In the genomic region with DNA sequence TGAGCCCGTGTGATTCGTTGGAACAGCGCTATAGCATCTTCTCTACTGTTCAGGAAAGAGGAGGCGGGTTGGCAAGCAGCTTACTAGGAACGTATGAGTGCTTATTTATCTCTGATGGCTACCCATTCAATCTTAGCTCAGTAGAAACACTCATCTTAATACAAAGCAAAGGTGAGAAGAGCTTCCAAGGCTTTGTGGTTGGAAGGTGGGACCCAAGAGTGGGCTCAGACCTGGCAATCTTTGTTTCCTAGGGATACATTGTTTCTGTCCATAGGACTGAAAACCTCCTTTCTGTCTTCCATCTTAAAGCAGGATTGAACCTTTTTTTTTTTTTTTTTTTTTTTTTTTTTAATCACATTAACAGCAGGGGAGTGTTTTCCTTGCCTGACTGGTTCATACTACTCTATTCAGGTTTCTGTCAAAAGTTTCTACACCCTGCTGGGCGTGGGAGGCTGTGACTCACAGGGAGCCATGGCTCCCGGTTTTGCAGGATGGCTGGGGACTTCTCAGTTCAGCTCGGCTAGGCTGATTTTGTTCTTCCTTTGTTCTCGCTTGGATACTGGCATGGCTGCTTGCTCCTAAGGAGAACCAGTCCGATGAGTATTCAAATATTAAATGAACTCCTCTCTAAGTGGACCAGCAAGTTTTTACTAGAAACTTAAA, we compare ENCODE assay signal across 7 mouse cellular contexts.
A peak's percentile ranks its signal among the peaks of the same experiment; 100 is the strongest.
DNase-seq lines count a peak whose midpoint lies in the region; ATAC-seq and TF ChIP-seq lines count a peak whose summit lies in the region.

No protein-coding gene starts in this region.

- no peak overlapping the region for H3K4me3 ChIP-seq in midbrain, embryonic 11.5 days (ENCODE audit: low read depth, low read length)
- no peak overlapping the region for H3K4me3 ChIP-seq in midbrain, embryonic 16.5 days (ENCODE audit: low read depth, low read length)
- no peak overlapping the region for H3K4me3 ChIP-seq in neural tube, embryonic 15.5 days (replicated peaks)

- H3K9ac ChIP-seq in midbrain, embryonic 11.5 days (ENCODE audit: low read length) = no peak overlapping the region
- H3K9ac ChIP-seq in midbrain, embryonic 16.5 days (ENCODE audit: low read depth, low read length) = no peak overlapping the region
- no peak overlapping the region for H3K9ac ChIP-seq in neural tube, embryonic 15.5 days (replicated peaks)

- peak; percentile 76; the same call in 1 of the 2 replicates for ATAC-seq in midbrain, embryonic 11.5 days (ENCODE audit: low FRiP score)
- ATAC-seq in midbrain, embryonic 16.5 days = no peak
- ATAC-seq in neural tube, embryonic 15.5 days (ENCODE audit: low FRiP score) = no peak

- H3K27me3 ChIP-seq in midbrain, embryonic 11.5 days (ENCODE audit: control insufficient read depth, insufficient read depth, low read length) = no peaks in the 10 kb centered on the region
- H3K27me3 ChIP-seq in midbrain, embryonic 16.5 days (ENCODE audit: control insufficient read depth, insufficient read depth, low read depth, low read length) = no peaks in the 10 kb centered on the region
- H3K27me3 ChIP-seq in neural tube, embryonic 15.5 days (replicated peaks) = no peaks in the 10 kb centered on the region

- no peak for DNase-seq in midbrain, embryonic 11.5 days (ENCODE audit: low spot score, missing footprints)
- DNase-seq in brain, embryonic 14.5 days (ENCODE audit: low read depth) = peak; percentile 74
- DNase-seq in frontal cortex, adult 2 months (ENCODE audit: extremely low spot score in 1 of 2, low spot score in 1 of 2) = peak; percentile 63 to 86
- peak; percentile 50 to 64 for DNase-seq in right cerebral cortex, postnatal 10 days (ENCODE audit: low spot score in 2 of 2)
- DNase-seq in cerebellum, adult 8-10 months = no peak

- no peaks in the 10 kb centered on the region for H3K4me1 ChIP-seq in midbrain, embryonic 11.5 days (ENCODE audit: control insufficient read depth, insufficient read depth, low read length)
- no peaks in the 10 kb centered on the region for H3K4me1 ChIP-seq in midbrain, embryonic 16.5 days (ENCODE audit: control insufficient read depth, insufficient read depth, low read length)
- H3K4me1 ChIP-seq in neural tube, embryonic 15.5 days = no peaks in the 10 kb centered on the region

- no peaks in the 10 kb centered on the region for H3K36me3 ChIP-seq in midbrain, embryonic 11.5 days (ENCODE audit: control insufficient read depth, insufficient read depth, low read length)
- H3K36me3 ChIP-seq in midbrain, embryonic 16.5 days (ENCODE audit: control insufficient read depth, insufficient read depth, low read length) = no peaks in the 10 kb centered on the region
- H3K36me3 ChIP-seq in neural tube, embryonic 15.5 days = no peaks in the 10 kb centered on the region

- TF ChIP-seq POLR2A in brain, embryonic 14.5 days (IDR thresholded peaks at IDR 0.05; ENCODE audit: borderline replicate concordance, extremely low read depth, insufficient read depth, insufficient read length, poor library complexity, severe bottlenecking) = no peak

- no peak for TF ChIP-seq CTCF in brain, embryonic 14.5 days (IDR thresholded peaks at IDR 0.05; ENCODE audit: borderline replicate concordance, extremely low read depth, insufficient read depth, insufficient read length)

- H3K9me3 ChIP-seq in midbrain, embryonic 11.5 days (ENCODE audit: control insufficient read depth, low read length) = no peaks in the 10 kb centered on the region; the same call in 1 of the 2 replicates
- H3K9me3 ChIP-seq in midbrain, embryonic 16.5 days (replicated peaks; ENCODE audit: control insufficient read depth, low read length, poor library complexity, severe bottlenecking) = no peaks in the 10 kb centered on the region
- no peaks in the 10 kb centered on the region for H3K9me3 ChIP-seq in neural tube, embryonic 15.5 days (replicated peaks)

- H3K27ac ChIP-seq in midbrain, embryonic 11.5 days (ENCODE audit: low read depth, low read length) = peak overlapping the region; percentile 1; the same call in 1 of the 2 replicates
- no peak overlapping the region for H3K27ac ChIP-seq in midbrain, embryonic 16.5 days (ENCODE audit: low read length)
- no peak overlapping the region for H3K27ac ChIP-seq in neural tube, embryonic 15.5 days (replicated peaks)

- H3K4me2 ChIP-seq in midbrain, embryonic 11.5 days = no peak overlapping the region
- H3K4me2 ChIP-seq in midbrain, embryonic 16.5 days (ENCODE audit: low read length) = no peak overlapping the region
- H3K4me2 ChIP-seq in neural tube, embryonic 15.5 days = no peak overlapping the region

- 14% methylated on average over 10 of the region's 10 CpGs for WGBS in midbrain, embryonic 11.5 days
- 14% methylated on average over 10 of the region's 10 CpGs for WGBS in midbrain, embryonic 16.5 days
- WGBS in neural tube, embryonic 15.5 days = 42% methylated on average over 10 of the region's 10 CpGs

Comparison
In these comparisons a context has a peak if more than half of its experiments do, and no peak if none do; other contexts are left out.
1. DNase-seq: peak in brain, embryonic 14.5 days (single experiment), frontal cortex, adult 2 months (2 of 2) and right cerebral cortex, postnatal 10 days (2 of 2); none in midbrain, embryonic 11.5 days (single experiment) and cerebellum, adult 8-10 months (single experiment).